Comparison of ENCODE assay signal across 28 mouse cellular contexts in the genomic region with DNA sequence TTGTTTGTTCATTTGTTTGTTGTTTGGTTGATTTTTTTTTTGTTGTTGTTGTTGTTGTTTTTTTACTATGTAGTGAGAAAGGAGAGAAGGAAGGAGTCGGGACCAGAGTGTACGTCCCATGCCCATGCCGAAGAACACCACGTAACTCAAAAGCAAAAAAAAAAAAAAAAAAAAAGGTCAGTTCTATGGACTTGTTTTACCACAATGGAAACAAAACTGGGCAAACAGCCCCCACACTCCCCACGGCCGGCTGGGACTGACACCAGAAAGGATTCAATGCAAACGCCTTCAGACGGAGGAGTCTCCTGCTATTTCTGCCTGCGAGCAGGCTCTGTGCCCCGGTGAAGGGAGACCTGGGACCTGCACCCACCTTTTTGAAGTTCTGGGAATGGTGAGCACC. TPM values are rescaled to one million over a fixed set of nuclear protein-coding genes. Genes with fewer than 3 reads are reported as not detected.
DNase-seq lines count a peak whose midpoint lies in the region; ATAC-seq and TF ChIP-seq lines count a peak whose summit lies in the region.
"Had no signal": no experiment of that assay in that cellular context is flagged by ENCODE, and none has a peak within 500 bp of the region (broad histone marks: within the 10 kb centered on the region; RNA-seq: fewer than 3 reads in every experiment).

No protein-coding gene starts in this region.

- no peak overlapping the region for H3K4me2 ChIP-seq in forebrain, embryonic 11.5 days (ENCODE audit: low read depth, low read length, severe bottlenecking)
- H3K4me2 ChIP-seq in liver, embryonic 14.5 days (ENCODE audit: low read depth) = peak overlapping the region; percentile 96
- H3K4me2 ChIP-seq: embryonic facial prominence, embryonic 13.5 days; limb, embryonic 15.5 days; midbrain, embryonic 11.5 days had no signal

- H3K4me3 ChIP-seq in forebrain, embryonic 10.5 days = peak overlapping the region; percentile 28; the same call in 1 of the 2 replicates
- H3K4me3 ChIP-seq in forebrain, embryonic 11.5 days (ENCODE audit: low read depth, low read length) = no peak overlapping the region
- H3K4me3 ChIP-seq in megakaryocyte, embryonic 14.5 days (replicated peaks) = peak overlapping the region; percentile 90
- H3K4me3 ChIP-seq in MEL (ENCODE audit: control insufficient read depth in 1 of 2, insufficient read depth in 1 of 2, low read depth in 2 of 2, low read length in 2 of 2) = peak overlapping the region; percentile 88 to 89
- peak overlapping the region; percentile 82 to 88 for H3K4me3 ChIP-seq in liver, embryonic 14.5 days (ENCODE audit: insufficient read depth in 1 of 2, low read depth in 2 of 2, low read length in 2 of 2)
- H3K4me3 ChIP-seq: embryonic facial prominence, embryonic 13.5 days; limb, embryonic 15.5 days had no signal

- no peaks in the 10 kb centered on the region for H3K9me3 ChIP-seq in forebrain, embryonic 10.5 days
- no peaks in the 10 kb centered on the region for H3K9me3 ChIP-seq in forebrain, embryonic 11.5 days (ENCODE audit: control insufficient read depth, low read length)
- peaks cover 3% of the 10 kb centered on the region; the same call in 1 of the 2 replicates for H3K9me3 ChIP-seq in megakaryocyte, embryonic 14.5 days
- H3K9me3 ChIP-seq in MEL (replicated peaks; ENCODE audit: insufficient read depth, low read length) = no peaks in the 10 kb centered on the region
- H3K9me3 ChIP-seq in liver, embryonic 14.5 days (ENCODE audit: control insufficient read depth, low read length) = no peaks in the 10 kb centered on the region
- H3K9me3 ChIP-seq: embryonic facial prominence, embryonic 13.5 days; limb, embryonic 15.5 days had no signal

- TF ChIP-seq RAD21 in MEL (IDR thresholded peaks at IDR 0.05; ENCODE audit: low read depth, low read length) = no peak

- H3K4me1 ChIP-seq in forebrain, embryonic 10.5 days = peaks cover 34% of the 10 kb centered on the region
- no peaks in the 10 kb centered on the region for H3K4me1 ChIP-seq in forebrain, embryonic 11.5 days (replicated peaks; ENCODE audit: control insufficient read depth, insufficient read depth, low read length)
- peaks cover 92% of the 10 kb centered on the region for H3K4me1 ChIP-seq in megakaryocyte, embryonic 14.5 days
- peaks cover 5 to 49% of the 10 kb centered on the region in 2 experiments for H3K4me1 ChIP-seq in MEL (ENCODE audit: control insufficient read depth in 1 of 2, insufficient read depth in 2 of 2, low read length in 2 of 2)
- peaks cover 41 to 48% of the 10 kb centered on the region in 2 experiments for H3K4me1 ChIP-seq in liver, embryonic 14.5 days (replicated peaks; ENCODE audit: control insufficient read depth in 2 of 2, insufficient read depth in 2 of 2, low read length in 1 of 2)

- TF ChIP-seq CTCF in MEL (IDR thresholded peaks at IDR 0.05 in 2 of 3, conservative IDR thresholded peaks at IDR 0.05 in 1 of 3; ENCODE audit: control insufficient read depth in 1 of 3, insufficient read depth in 1 of 3, low read depth in 2 of 3, low read length in 3 of 3, poor library complexity in 1 of 3, severe bottlenecking in 1 of 3) = no peak
- TF ChIP-seq CTCF in liver, embryonic 14.5 days (IDR thresholded peaks at IDR 0.05; ENCODE audit: low read depth) = no peak

- H3K79me2 ChIP-seq in MEL (ENCODE audit: control insufficient read depth, insufficient read depth, low read length, poor library complexity) = peaks cover 51% of the 10 kb centered on the region

- TF ChIP-seq EP300 in MEL (IDR thresholded peaks at IDR 0.05; ENCODE audit: low read depth in 1 of 2, low read length in 2 of 2) = no peak
- TF ChIP-seq EP300 in liver, embryonic 14.5 days (IDR thresholded peaks at IDR 0.05; ENCODE audit: low read depth) = no peak

- no peak for TF ChIP-seq POLR2A in MEL (IDR thresholded peaks at IDR 0.05; ENCODE audit: control insufficient read depth in 1 of 2, insufficient read depth in 1 of 2, low read depth in 1 of 2, low read length in 2 of 2, poor library complexity in 1 of 2)

- no peak for DNase-seq in forebrain, embryonic 10.5 days (ENCODE audit: extremely low spot score, low spot score)
- DNase-seq in forebrain, embryonic 11.5 days (ENCODE audit: low spot score) = no peak
- DNase-seq in MEL (ENCODE audit: low read depth, low spot score) = peak; percentile 39
- DNase-seq in liver, embryonic 14.5 days (ENCODE audit: low read depth in 3 of 3, low spot score in 3 of 3) = no peak
- no peak for DNase-seq in right cerebral cortex, postnatal 4 days
- DNase-seq in embryo, embryonic 10 days (ENCODE audit: low spot score) = no peak
- DNase-seq: cerebellum, adult 8-10 months; kidney, adult 8-10 months; kidney, postnatal 14 days; lung, postnatal 14 days; retina, postnatal 1 day had no signal

- H3K27me3 ChIP-seq in forebrain, embryonic 10.5 days (ENCODE audit: poor library complexity, severe bottlenecking) = peaks cover 51% of the 10 kb centered on the region
- peaks cover 14% of the 10 kb centered on the region for H3K27me3 ChIP-seq in forebrain, embryonic 11.5 days (ENCODE audit: control insufficient read depth, insufficient read depth, low read length)
- H3K27me3 ChIP-seq in megakaryocyte, embryonic 14.5 days (replicated peaks) = peaks cover 5% of the 10 kb centered on the region
- no peaks in the 10 kb centered on the region for H3K27me3 ChIP-seq in MEL (ENCODE audit: control insufficient read depth in 1 of 2, insufficient read depth in 2 of 2, low read length in 2 of 2)
- no peaks in the 10 kb centered on the region for H3K27me3 ChIP-seq in liver, embryonic 14.5 days (ENCODE audit: control insufficient read depth, insufficient read depth, low read length)

- H3K36me3 ChIP-seq in forebrain, embryonic 10.5 days (replicated peaks) = no peaks in the 10 kb centered on the region
- H3K36me3 ChIP-seq in forebrain, embryonic 11.5 days (ENCODE audit: control insufficient read depth, insufficient read depth, low read length) = no peaks in the 10 kb centered on the region
- peaks cover 43% of the 10 kb centered on the region for H3K36me3 ChIP-seq in megakaryocyte, embryonic 14.5 days (replicated peaks; ENCODE audit: low read length)
- H3K36me3 ChIP-seq in MEL (ENCODE audit: control insufficient read depth in 1 of 2, insufficient read depth in 2 of 2, low read length in 2 of 2) = peaks cover 0 to 45% of the 10 kb centered on the region in 2 experiments; a peak in 3 of 4 replicates
- H3K36me3 ChIP-seq in liver, embryonic 14.5 days (replicated peaks; ENCODE audit: control insufficient read depth, insufficient read depth, low read depth) = peaks cover 26% of the 10 kb centered on the region
- H3K36me3 ChIP-seq: embryonic facial prominence, embryonic 13.5 days; limb, embryonic 15.5 days had no signal

- no peak overlapping the region for H3K9ac ChIP-seq in forebrain, embryonic 11.5 days (ENCODE audit: low read length)
- peak overlapping the region; percentile 95 for H3K9ac ChIP-seq in MEL (ENCODE audit: control insufficient read depth, low read depth, low read length, poor library complexity, severe bottlenecking)
- H3K9ac ChIP-seq in liver, embryonic 14.5 days (replicated peaks) = peak overlapping the region; percentile 83
- H3K9ac ChIP-seq: embryonic facial prominence, embryonic 13.5 days; limb, embryonic 15.5 days had no signal

- no peak overlapping the region for H3K27ac ChIP-seq in forebrain, embryonic 10.5 days
- no peak overlapping the region for H3K27ac ChIP-seq in forebrain, embryonic 11.5 days (ENCODE audit: low read depth, low read length)
- H3K27ac ChIP-seq in MEL (ENCODE audit: control insufficient read depth, low read depth, low read length) = peak overlapping the region; percentile 97
- H3K27ac ChIP-seq in liver, embryonic 14.5 days = peak overlapping the region; percentile 98
- H3K27ac ChIP-seq: embryonic facial prominence, embryonic 13.5 days; limb, embryonic 15.5 days had no signal

- no peak for ATAC-seq in forebrain, embryonic 11.5 days (replicated peaks; ENCODE audit: low FRiP score)
- no peak for ATAC-seq in megakaryocyte, adult 5-6 weeks (ENCODE audit: poor library complexity, severe bottlenecking)
- no peak for ATAC-seq in liver, embryonic 14.5 days (ENCODE audit: insufficient read depth)
- ATAC-seq: CD4-positive, CD25-positive, alpha-beta regulatory T cell, adult 4 months had no signal

- WGBS in forebrain, embryonic 10.5 days = 74% methylated on average over 10 of the region's 10 CpGs
- WGBS in forebrain, embryonic 11.5 days = 67% methylated on average over 10 of the region's 10 CpGs
- WGBS in liver, embryonic 14.5 days (ENCODE audit: insufficient replicate concordance) = 11% methylated on average over 10 of the region's 10 CpGs

RNA-seq across cellular contexts. Expression of a gene that starts 1.3 kb away (rescaled TPM):
- polyA plus RNA-seq in forebrain, embryonic 10.5 days (2016; fragmentation: Nextera tagmentation; extraction: Ambion mirVana) = 4.7 and 5.4 TPM in 2 replicates
- 3.4 and 3.5 TPM in 2 replicates for polyA plus RNA-seq in forebrain, embryonic 11.5 days (2014; fragmentation: Nextera tagmentation; extraction: Ambion mirVana)
- polyA plus RNA-seq in megakaryocyte, embryonic 14.5 days (2012; ENCODE audit: insufficient read depth, low replicate concordance) = 225 and 586 TPM in 2 replicates
- 2.9 and 7.4 TPM in 2 replicates for total RNA-seq in megakaryocyte, adult 5-6 weeks (2015)
- 6.1 and 7.8 TPM in 2 replicates for total RNA-seq in megakaryocyte, adult 5-6 weeks (2017)
- 75.1 and 82.9 TPM in 2 replicates for total RNA-seq in MEL (2012; rRNA removed)
- polyA plus RNA-seq in MEL (2012; ENCODE audit: insufficient read depth in 1 of 2, insufficient read length in 2 of 2, low read depth in 1 of 2, low replicate concordance in 2 of 2, missing spikeins in 1 of 2) = 100 to 1,000 TPM; 194 to 277 TPM
- polyA plus RNA-seq in liver, embryonic 14.5 days (2012; rRNA removed) = 72.5 and 86.9 TPM in 2 replicates
- 89.2 and 107 TPM in 2 replicates for polyA plus RNA-seq in liver, embryonic 14.5 days (2014; fragmentation: Nextera tagmentation; extraction: Ambion mirVana)
- total RNA-seq: adrenal gland, adult 18-20 months; gastrocnemius, adult 18-20 months; layer of hippocampus, adult 8-10 months; left cerebral cortex, postnatal 36 days had no signal
- polyA plus RNA-seq: CD4-positive, CD25-positive, alpha-beta regulatory T cell, adult 4 months had no signal

RNA-seq across cellular contexts. Expression of a gene that starts 20.5 kb away (rescaled TPM):
- 22.9 and 26.5 TPM in 2 replicates for polyA plus RNA-seq in forebrain, embryonic 10.5 days (2016; fragmentation: Nextera tagmentation; extraction: Ambion mirVana)
- polyA plus RNA-seq in forebrain, embryonic 11.5 days (2014; fragmentation: Nextera tagmentation; extraction: Ambion mirVana) = 27.4 and 32.4 TPM in 2 replicates
- 1.1 and 1.7 TPM in 2 replicates for polyA plus RNA-seq in megakaryocyte, embryonic 14.5 days (2012; ENCODE audit: insufficient read depth, low replicate concordance)
- 8.9 and 10.9 TPM in 2 replicates for total RNA-seq in megakaryocyte, adult 5-6 weeks (2015)
- 11.7 and 12.9 TPM in 2 replicates for total RNA-seq in megakaryocyte, adult 5-6 weeks (2017)
- total RNA-seq in MEL (2012; rRNA removed) = 7.5 and 8.0 TPM in 2 replicates
- 10 to 100 TPM in 1 of 2 experiments, not detected in 1; 16.4 TPM for polyA plus RNA-seq in MEL (2012; ENCODE audit: insufficient read depth in 1 of 2, insufficient read length in 2 of 2, low read depth in 1 of 2, low replicate concordance in 2 of 2, missing spikeins in 1 of 2)
- polyA plus RNA-seq in liver, embryonic 14.5 days (2012; rRNA removed) = 4.5 and 5.4 TPM in 2 replicates
- 5.3 and 7.5 TPM in 2 replicates for polyA plus RNA-seq in liver, embryonic 14.5 days (2014; fragmentation: Nextera tagmentation; extraction: Ambion mirVana)

RNA-seq across cellular contexts. Expression of a gene that starts 37.0 kb away (rescaled TPM):
- polyA plus RNA-seq in forebrain, embryonic 10.5 days (2016; fragmentation: Nextera tagmentation; extraction: Ambion mirVana) = 60.1 and 62.6 TPM in 2 replicates
- 41.6 and 42.3 TPM in 2 replicates for polyA plus RNA-seq in forebrain, embryonic 11.5 days (2014; fragmentation: Nextera tagmentation; extraction: Ambion mirVana)
- polyA plus RNA-seq in megakaryocyte, embryonic 14.5 days (2012; ENCODE audit: insufficient read depth, low replicate concordance) = 4.1 and 10.3 TPM in 2 replicates
- 12.2 and 15.2 TPM in 2 replicates for total RNA-seq in megakaryocyte, adult 5-6 weeks (2015)
- 10.3 and 13.7 TPM in 2 replicates for total RNA-seq in megakaryocyte, adult 5-6 weeks (2017)
- total RNA-seq in MEL (2012; rRNA removed) = 20.3 and 22.5 TPM in 2 replicates
- 10 to 100 TPM in 1 of 2 experiments, not detected in 1; 50.2 TPM for polyA plus RNA-seq in MEL (2012; ENCODE audit: insufficient read depth in 1 of 2, insufficient read length in 2 of 2, low read depth in 1 of 2, low replicate concordance in 2 of 2, missing spikeins in 1 of 2)
- polyA plus RNA-seq in liver, embryonic 14.5 days (2012; rRNA removed) = 10.0 and 11.6 TPM in 2 replicates
- 7.6 and 9.0 TPM in 2 replicates for polyA plus RNA-seq in liver, embryonic 14.5 days (2014; fragmentation: Nextera tagmentation; extraction: Ambion mirVana)

RNA-seq across cellular contexts. Expression of a gene that starts 57.3 kb away (rescaled TPM):
- polyA plus RNA-seq in forebrain, embryonic 10.5 days (2016; fragmentation: Nextera tagmentation; extraction: Ambion mirVana) = 0.07 TPM in 1 of 2 replicates, not detected in the other
- not detected in 2 replicates for polyA plus RNA-seq in forebrain, embryonic 11.5 days (2014; fragmentation: Nextera tagmentation; extraction: Ambion mirVana)
- not detected in 2 replicates for polyA plus RNA-seq in megakaryocyte, embryonic 14.5 days (2012; ENCODE audit: insufficient read depth, low replicate concordance)
- not detected in 2 replicates for total RNA-seq in megakaryocyte, adult 5-6 weeks (2015)
- not detected in 2 replicates for total RNA-seq in megakaryocyte, adult 5-6 weeks (2017)
- total RNA-seq in MEL (2012; rRNA removed) = not detected in 2 replicates
- not detected for polyA plus RNA-seq in MEL (2012; ENCODE audit: insufficient read depth in 1 of 2, insufficient read length in 2 of 2, low read depth in 1 of 2, low replicate concordance in 2 of 2, missing spikeins in 1 of 2)
- 0.10 and 0.19 TPM in 2 replicates for polyA plus RNA-seq in liver, embryonic 14.5 days (2012; rRNA removed)
- polyA plus RNA-seq in liver, embryonic 14.5 days (2014; fragmentation: Nextera tagmentation; extraction: Ambion mirVana) = 0.39 TPM in 1 of 2 replicates, not detected in the other
- total RNA-seq: adrenal gland, adult 18-20 months; common myeloid progenitor, adult 5-6 weeks; gastrocnemius, postnatal 4 days; layer of hippocampus, adult 8-10 months; left cerebral cortex, postnatal 36 days; monocyte, adult 5-6 weeks had no signal
- polyA plus RNA-seq: CD4-positive, CD25-positive, alpha-beta regulatory T cell, adult 4 months; embryonic facial prominence, embryonic 13.5 days; heart, embryonic 14.5 days; hindbrain, embryonic 11.5 days; limb, embryonic 15.5 days; neural tube, embryonic 11.5 days; stomach, embryonic 14.5 days had no signal

Comparison
In these comparisons a context has a peak if more than half of its experiments do, and no peak if none do; other contexts are left out.
1. H3K27ac ChIP-seq: peak in MEL (single experiment) and liver, embryonic 14.5 days (single experiment); none in forebrain, embryonic 10.5 days (single experiment) and forebrain, embryonic 11.5 days (single experiment).
2. RNA of a gene that starts 1.3 kb away (polyA plus RNA-seq): 194 to 277 TPM in MEL, 225 to 586 TPM in megakaryocyte, embryonic 14.5 days and 72.5 to 107 TPM in liver, embryonic 14.5 days; 4.7 to 5.4 TPM in forebrain, embryonic 10.5 days and 3.4 to 3.5 TPM in forebrain, embryonic 11.5 days; every median in the first group is over 10 times any median in the second.